Mouse (Mus musculus) thymus, postnatal 4 days (tissue): ENCODE results near the gene Pih1h3b.

Experiments used
- DNase-seq: peaks from one replicate; pipeline ENCODE4 v3.0.0; 2021

The Pih1h3b gene

DNA sequence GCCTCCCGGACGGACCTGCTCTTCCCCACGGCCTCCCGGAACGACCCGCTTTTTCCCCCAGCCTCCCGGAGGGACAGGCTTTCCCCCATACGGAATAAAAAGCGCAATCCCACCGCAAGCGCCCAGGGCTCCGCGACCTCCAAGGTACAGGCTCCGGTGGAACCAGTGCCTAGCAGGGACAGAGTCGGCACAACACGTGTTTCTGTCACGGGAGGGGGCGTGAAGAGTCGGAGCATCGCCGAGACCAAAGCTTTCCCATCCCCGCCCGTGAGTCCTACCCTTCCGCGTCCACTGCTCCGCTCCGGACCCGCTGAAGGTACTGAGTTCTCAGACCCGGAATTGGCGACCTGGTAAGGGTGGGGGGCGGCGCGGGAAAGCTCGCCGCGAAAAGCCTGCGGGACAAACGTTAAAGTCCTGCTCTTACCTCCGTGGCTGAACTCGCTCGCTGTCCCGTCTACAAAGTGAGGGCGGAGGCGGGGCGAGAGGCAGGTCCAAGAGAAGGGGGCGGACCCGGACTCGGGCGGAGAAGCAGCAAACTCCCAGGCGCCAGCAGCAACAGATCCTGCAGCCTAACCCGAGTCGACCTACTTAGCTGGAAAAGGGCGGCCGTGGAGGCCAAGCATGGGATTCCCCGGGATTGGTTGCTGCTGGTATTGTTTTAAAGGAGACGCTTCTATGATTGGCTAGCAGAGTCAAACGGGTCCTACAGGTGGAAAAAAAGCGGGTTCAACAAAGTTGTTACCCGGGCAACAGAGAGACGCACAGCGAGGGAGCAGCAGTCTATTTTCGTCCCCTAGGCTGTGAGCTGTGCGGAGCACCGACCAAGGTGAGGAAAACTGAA is at the start of gene Pih1h3b, which contains the start of gene Nup62cl:
TSS of gene Pih1h3b (plus strand) at position 745 of the 841 bp plus-strand sequence.
TSS of gene Nup62cl (minus strand) at position 578 of the 841 bp plus-strand sequence.
- peak; percentile 23 for DNase-seq

DNA sequence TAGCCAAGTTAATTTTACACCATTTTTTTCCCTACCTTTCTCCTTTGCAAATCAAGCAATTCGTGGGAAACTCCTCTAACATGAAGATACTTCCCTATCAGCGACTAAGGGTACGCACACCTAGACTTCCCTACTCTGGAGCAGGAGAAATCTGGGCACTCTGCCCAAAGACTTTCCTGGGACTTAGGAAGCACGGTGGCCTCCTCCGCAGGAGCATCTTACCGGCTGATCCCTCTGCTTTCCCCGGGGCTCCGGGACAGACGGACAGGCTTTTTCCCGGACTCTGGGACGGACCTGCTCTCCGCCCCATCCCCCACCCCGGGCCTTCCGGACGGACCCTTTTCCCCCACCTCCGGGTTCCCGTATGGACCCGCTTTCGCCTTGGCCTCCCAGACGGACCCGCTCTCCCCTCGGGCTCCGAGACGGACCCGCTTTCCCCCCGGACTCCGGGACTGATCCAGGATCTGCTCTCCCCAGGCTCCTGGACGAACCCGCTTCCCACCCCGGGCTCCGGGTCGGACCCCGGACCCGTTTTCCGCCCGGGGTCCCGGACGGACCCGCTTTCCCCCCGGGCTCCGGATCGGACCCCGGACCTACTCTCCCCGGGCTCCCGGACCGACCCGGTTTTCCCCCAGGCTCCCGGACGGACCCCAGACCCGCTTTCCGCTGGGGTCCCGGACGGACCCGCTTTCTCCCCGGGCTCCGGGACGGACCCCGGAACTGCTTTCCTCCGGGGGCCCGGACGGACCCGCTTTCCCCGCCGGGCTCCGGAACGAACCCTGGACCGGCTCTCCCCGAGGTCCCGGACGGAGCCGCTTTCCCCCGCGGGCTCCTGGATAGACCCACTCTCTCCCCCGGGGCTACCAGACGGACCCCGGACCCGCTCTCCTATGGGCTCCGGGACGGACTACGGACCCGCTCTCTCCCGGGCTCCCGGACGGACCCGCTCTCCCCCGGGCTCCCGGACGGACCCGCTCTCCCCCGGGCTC is 1.5 kb upstream of the Pih1h3b start:
- DNase-seq, result peak; percentile 6

DNA sequence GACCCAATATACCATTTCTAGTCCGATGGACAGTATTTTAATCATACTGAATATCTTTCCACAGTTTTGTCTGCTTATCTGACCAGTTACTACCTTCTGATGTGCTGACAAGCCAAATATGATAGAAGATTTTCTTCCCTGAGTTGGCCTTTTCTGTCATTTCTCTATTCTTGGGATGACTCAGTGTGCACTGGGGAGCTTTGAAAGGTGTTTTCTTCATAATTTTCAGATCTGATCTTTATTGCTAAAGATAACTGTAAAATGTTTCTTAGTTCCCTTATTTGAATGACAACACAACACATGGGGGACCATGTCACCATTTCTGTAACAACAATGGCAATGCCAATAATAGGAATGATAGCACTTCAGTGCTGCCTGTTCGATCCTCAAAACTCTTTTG is 19.9 kb downstream of the Pih1h3b start:
- DNase-seq, result no peak

DNA sequence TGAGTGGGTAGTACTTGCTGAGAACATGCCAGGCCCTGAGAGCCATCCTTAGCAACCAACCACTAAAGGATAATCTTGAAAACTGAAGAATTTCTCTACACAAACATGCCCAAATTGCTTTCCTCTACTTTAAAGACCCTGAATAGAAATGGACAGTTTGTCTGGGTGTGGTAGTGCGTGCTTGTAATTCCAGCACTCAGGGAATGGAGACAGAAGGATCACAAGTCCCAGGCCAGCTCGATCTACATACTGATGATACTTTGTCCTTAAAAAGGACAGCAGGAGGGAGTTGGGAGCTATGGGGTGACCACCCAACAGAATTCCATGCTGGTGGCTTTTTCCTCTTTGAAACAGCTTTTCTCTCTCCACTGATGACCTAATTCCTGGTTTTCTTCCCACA is 31.4 kb downstream of the Pih1h3b start:
- DNase-seq, result no peak
